Mouse (Mus musculus): ENCODE data around the gene Nudt3. TPM values are rescaled to one million over a fixed set of nuclear protein-coding genes. Genes with fewer than 3 reads are reported as not detected.
A peak's percentile ranks its signal among the peaks of the same experiment; 100 is the strongest.

The Nudt3 gene
- polyA plus RNA-seq, 1 experiment = 68.4 TPM

DNA sequence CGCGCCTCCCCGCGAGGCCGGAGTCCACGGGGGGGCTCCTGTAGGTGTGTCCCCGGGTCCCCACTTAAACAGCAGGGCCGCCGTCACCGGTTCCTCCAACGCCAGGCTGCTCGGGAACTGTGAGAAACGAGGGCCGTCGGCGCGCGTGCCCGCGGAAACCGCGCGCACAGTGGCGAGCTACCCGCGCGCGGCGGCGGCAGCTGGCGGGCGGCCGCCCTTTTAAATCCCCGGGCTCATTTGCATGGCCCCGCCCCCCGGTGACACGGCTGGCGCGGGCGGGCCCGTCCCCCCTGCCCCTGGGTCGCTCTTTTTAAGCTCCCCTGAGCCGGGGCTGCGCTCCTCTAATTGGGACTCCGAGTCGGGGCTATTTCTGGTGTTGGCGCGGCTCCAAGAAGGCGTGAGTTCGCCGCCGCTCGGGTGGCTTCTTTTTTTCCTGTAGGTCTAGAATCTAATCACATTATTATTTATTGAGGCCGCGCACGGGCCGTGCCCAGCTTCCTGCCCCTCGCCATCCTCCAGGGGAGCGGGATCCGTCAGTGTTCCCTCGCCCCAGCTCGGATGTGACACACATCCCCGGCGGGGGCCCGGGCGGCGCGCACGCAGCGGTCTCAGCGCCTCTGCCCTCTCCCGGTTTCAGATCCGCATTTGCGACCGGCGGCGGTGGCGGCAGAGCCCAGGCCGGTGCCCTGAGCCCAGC, 66.8 kb downstream of the Nudt3 start, which contains the start of gene Hmga1:
TSS of gene Hmga1 (plus strand) at position 183 of the 697 bp plus-strand sequence.
- H3K4me1 ChIP-seq (ENCODE audit: control insufficient read depth, insufficient read depth, insufficient read length, low read length) = peaks cover 2% of the 10 kb centered on the region; the same call in 1 of the 2 replicates
- H3K27ac ChIP-seq (replicated peaks; ENCODE audit: low read depth, low read length) = peak within 1 kb of the TSS; percentile 71
- H3K4me3 ChIP-seq (ENCODE audit: insufficient read depth, low read depth, low read length) = peak within 1 kb of the TSS; percentile 81

DNA sequence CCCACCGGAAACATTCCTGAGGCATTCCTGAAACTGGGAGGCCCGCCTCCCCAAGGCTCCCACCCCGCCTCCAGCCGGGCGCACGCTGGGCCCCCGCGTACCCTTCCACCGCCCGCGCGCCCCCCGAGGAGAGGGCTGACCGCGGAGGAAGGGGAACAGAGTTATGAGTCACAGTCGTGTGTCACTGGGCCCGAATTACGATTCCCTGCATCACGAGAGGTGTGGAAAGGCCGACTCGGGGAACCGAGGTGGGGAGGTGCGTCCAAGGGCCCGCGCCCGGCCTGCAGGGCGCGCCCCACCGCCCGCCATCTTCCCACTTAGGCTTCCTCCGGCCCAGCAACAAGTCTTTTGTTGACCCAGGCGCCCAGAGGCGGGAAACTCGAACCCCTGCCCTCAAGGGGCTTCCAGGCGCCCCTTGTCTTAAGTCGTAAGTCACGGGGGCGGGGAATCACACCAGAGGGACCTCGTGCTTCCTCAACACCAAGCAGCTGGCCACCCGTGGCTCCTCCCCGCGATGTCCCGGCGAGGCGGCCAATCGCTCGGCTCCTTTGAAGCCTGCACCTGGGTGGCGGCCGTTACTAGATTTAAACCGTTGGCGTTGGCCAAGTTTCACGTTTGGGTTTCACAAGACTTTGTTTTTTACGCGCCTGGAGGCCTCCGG, 67.7 kb downstream of the Nudt3 start:
- peaks cover 2% of the 10 kb centered on the region; the same call in 1 of the 2 replicates for H3K4me1 ChIP-seq (ENCODE audit: control insufficient read depth, insufficient read depth, insufficient read length, low read length)
- 0 out of 2 replicates have a peak overlapping the region, but pooled peaks have one; percentile 42 for H3K27ac ChIP-seq (replicated peaks; ENCODE audit: low read depth, low read length)
- peak overlapping the region; percentile 81 for H3K4me3 ChIP-seq (ENCODE audit: insufficient read depth, low read depth, low read length)

DNA sequence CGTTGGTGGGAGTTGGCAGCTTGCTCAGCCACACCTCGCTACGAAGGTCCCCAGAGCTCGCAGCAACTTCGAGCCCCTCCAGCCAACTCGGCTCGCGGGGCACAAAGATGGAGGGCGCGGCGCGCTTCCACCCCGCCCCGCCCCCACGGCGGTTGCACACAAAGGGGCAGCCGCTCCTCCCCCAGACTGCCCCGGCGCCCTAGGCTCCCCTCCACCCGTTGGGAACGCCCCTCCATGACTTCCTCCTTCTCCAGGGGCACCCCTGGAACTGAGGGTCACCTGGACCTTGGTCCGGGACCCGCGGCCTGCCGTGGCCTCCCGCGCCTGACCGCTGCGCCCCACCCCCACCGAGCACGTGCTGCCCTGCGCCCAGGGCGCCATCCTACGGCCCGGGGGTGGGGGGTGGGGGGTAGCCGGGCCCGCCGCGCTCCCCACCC, 68.2 kb downstream of the Nudt3 start:
- H3K27ac ChIP-seq (replicated peaks; ENCODE audit: low read depth, low read length) = no peak overlapping the region
- H3K4me1 ChIP-seq (ENCODE audit: control insufficient read depth, insufficient read depth, insufficient read length, low read length) = peaks cover 2% of the 10 kb centered on the region; the same call in 1 of the 2 replicates
- peak overlapping the region; percentile 81 for H3K4me3 ChIP-seq (ENCODE audit: insufficient read depth, low read depth, low read length)

DNA sequence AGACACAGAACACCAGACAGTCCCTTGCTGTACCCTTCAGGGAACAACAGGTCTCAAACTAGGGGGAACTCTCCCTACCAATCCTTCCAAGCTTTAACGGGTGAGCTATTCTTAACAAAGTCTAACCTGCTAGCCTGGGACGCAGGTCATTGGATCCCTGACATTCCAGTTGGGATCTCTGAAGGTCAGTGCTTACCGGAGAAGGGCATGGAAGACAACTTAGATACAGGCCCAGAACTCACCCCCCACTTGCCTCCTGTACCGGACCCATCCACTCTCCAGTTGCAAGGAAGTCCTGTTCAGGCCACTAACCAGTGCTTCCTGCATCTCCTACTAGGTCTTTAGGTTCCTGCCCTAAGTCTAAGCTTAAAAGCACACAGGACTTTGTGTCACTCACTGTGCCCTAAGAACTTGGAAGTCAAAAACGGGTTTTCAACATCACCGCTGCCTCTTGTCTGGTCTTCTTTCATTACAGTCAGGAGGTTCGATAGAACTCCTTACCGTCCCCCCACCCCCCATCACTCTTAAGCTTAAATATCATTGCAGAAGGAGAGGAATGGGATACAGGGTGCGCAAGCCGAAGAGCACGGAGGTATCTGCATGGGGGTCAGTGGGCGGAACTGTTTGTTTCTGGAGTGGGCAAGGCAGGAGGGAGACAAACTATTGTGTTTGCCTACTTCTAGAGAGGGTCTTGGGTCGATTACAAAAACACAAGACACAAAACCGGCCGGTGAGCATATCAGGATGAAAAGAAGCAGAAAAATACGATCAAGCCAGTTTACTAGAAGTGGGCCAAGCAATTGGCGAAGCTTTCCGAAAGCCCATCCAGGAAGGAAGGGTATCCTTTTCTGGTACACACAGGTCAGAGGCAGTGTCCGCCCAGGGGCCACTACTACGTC, 69.0 kb downstream of the Nudt3 start:
- H3K4me3 ChIP-seq (ENCODE audit: insufficient read depth, low read depth, low read length) = no peak overlapping the region
- no peak overlapping the region for H3K27ac ChIP-seq (replicated peaks; ENCODE audit: low read depth, low read length)
- H3K4me1 ChIP-seq (ENCODE audit: control insufficient read depth, insufficient read depth, insufficient read length, low read length) = peaks cover 2% of the 10 kb centered on the region; the same call in 1 of the 2 replicates

DNA sequence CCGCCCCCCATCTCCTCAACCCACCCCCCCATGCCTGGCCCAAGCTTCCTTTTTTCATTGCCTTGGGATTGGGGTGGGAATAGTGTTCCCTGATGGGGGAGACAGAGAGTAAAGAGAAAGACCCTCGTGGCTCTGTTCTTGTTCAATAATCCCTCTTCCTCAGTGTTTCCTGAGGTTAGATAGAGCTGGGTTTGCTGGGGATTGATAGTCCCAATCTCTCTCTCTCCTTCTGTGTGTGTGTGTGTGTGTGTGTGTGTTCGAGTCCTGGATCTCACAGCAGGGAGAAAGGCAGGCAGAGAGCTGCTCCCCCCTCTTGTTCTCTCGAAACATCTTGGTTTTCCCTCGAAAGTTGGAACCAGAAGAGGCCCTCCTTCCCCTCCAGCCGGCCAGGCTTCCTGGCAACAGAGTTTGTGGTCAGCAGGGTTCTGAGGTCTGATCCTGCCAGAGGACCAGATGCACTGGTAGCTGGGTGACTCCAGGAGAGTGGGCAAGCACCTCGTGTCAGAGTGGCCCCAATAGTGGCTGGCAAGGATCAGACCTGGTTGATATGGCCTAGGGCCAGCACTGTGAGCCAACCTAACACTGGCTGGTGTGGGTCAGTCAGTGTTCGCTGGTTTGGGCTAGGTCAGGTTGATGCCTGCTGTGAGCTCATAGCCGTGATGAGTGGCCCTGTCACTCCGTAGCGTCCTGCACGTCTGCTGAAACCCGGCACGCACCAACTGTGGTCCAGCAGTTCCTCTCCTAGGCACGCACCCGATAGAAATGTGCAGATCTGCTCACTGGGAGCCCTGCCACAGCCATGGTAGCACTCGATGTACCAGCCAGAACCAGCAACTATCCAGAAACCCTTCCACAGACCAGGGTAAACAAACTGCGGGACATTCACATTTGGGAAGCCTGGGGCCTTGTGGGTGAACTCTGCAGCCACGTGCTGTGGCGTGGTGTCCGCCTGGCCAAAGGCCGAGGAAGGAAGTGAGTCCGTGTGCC, 70.8 kb downstream of the Nudt3 start:
- Histone ChIP-seq H3K4me3 (ENCODE audit: insufficient read depth, low read depth, low read length) (no peak overlapping the region), H3K27ac (replicated peaks; ENCODE audit: low read depth, low read length) (no peak overlapping the region), H3K4me1 (ENCODE audit: control insufficient read depth, insufficient read depth, insufficient read length, low read length) (peaks cover 3% of the 10 kb centered on the region)

DNA sequence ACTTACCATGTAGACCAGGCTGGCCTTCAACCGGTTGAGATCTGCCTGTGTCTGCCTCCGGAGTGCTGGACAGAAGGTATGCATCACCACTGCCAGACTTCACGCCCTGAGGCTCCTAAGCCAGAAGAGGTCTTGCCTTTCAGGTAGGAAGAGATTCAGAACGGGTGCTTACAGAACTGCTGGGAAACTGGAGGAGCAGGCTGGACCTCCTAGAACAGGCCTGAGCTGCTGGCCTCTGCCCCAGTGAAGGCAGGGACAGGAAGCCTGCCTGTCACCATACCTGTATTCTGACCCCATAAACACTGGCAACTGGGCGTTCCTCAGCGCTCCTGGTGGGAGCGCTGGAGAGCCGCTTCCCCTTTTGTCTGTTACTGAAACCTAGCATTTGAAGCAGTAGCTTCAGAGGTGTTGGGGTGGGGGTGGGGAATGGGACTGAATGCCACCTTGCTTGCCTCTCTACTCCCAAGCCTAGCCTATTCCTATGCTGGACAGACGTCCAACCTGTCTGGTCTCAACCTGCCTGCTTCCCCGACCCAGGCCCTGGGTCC, 71.8 kb downstream of the Nudt3 start:
- H3K27ac ChIP-seq (replicated peaks; ENCODE audit: low read depth, low read length) = no peak overlapping the region
- peaks cover 9% of the 10 kb centered on the region for H3K4me1 ChIP-seq (ENCODE audit: control insufficient read depth, insufficient read depth, insufficient read length, low read length)
- no peak overlapping the region for H3K4me3 ChIP-seq (ENCODE audit: insufficient read depth, low read depth, low read length)

DNA sequence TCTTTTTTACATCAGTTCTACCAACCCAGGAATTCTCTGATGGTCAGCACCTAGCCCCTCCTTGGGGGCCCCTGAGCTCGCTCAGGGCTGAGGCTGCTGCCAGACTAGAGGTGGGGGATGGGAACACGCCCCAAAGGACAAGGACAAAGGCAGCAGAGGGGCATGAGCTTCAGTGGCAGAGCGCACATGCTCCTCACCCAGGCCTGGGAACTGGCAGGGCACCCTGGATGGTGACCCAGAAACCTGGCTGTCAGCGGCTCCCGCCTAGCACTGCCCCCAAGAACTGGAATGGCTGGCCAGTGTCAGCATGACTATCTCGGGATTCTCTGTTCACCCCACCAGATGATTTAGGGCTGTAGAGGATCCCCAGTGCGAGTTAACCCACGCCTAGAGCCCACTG, 74.1 kb downstream of the Nudt3 start:
- Histone ChIP-seq H3K4me3 (ENCODE audit: insufficient read depth, low read depth, low read length) (no peak overlapping the region), H3K27ac (replicated peaks; ENCODE audit: low read depth, low read length) (no peak overlapping the region), H3K4me1 (ENCODE audit: control insufficient read depth, insufficient read depth, insufficient read length, low read length) (peaks cover 11% of the 10 kb centered on the region)

DNA sequence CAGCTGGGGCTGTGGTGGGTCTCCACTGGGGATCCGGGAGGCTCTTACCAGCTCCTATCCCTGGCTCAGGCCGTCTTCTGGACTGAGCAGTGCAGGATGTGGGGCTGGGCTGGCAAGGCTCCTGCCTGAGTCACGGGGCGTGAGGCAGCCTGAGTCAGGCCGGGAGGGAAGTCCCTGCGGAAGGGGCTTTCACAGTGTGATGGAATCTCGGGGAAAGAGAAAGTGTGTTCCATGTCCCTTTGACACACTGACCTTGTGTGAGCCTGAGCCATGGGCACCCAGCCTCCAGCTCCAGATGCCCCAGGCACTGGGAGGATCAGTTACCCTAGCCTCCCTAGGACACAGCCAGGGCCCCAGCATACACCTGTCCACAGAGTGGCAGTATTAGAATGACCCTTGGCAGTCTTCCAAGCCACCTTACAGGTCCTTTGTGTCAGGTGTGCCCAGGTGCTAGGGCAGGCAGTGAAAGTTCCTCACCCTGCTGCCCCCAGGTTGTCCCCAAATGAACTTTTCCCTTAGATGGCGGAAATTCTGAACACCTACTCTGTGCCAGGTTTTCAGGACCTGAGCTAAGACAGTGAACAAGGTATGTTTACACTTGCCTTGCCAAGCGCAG, 75.9 kb downstream of the Nudt3 start:
- Histone ChIP-seq H3K4me1 (ENCODE audit: control insufficient read depth, insufficient read depth, insufficient read length, low read length) (peaks cover 11% of the 10 kb centered on the region; the same call in 1 of the 2 replicates), H3K27ac (replicated peaks; ENCODE audit: low read depth, low read length) (no peak overlapping the region), H3K4me3 (ENCODE audit: insufficient read depth, low read depth, low read length) (no peak overlapping the region)

DNA sequence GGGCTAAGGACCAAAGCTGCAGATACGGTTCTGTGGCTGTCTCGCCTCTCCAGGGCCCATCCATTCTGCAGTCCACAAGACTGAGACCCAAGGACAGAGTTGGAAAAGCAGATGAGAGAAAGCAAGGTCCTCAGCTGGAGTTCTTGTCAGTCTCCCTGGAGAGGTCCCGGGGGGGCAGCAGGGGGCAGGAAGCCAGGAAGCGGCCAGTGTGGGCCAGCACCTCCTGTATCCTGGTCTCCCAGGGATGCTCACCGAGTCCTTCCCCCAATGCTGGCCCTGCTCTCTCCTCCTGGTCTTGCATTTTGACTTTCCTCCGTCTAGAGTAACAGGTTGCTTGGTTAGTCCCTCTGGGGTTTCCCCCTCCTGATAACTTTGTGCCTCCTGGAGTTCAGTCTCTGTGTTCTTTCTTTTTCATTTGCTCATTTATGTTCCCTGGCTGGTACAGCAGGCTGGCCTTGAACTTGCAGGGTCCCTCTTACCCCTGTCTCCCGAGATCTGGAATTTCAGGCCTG, 76.7 kb downstream of the Nudt3 start:
- peaks cover 11% of the 10 kb centered on the region; the same call in 1 of the 2 replicates for H3K4me1 ChIP-seq (ENCODE audit: control insufficient read depth, insufficient read depth, insufficient read length, low read length)
- H3K27ac ChIP-seq (replicated peaks; ENCODE audit: low read depth, low read length) = no peak overlapping the region
- no peak overlapping the region for H3K4me3 ChIP-seq (ENCODE audit: insufficient read depth, low read depth, low read length)

DNA sequence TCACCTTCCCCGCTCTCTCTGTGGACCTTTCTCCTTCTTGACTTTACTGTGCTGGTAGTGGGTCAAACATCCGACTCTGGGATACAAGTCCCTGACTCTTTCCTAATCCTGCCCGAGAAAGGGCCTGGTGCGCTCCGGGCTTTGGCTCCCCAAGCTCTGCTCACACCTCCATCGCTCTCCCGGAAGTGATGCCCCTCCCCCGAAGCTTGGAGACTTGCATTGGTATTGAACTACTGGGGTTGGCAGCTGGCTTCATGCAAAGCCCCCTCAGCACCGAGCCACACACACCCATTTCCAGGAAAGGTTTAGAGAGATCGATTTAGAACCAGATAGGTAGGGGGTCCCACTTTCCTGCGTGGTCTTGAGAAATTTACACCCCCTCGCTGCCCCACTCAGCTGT, 77.3 kb downstream of the Nudt3 start:
- H3K27ac ChIP-seq (replicated peaks; ENCODE audit: low read depth, low read length) = no peak overlapping the region
- H3K4me1 ChIP-seq (ENCODE audit: control insufficient read depth, insufficient read depth, insufficient read length, low read length) = peaks cover 11% of the 10 kb centered on the region; the same call in 1 of the 2 replicates
- H3K4me3 ChIP-seq (ENCODE audit: insufficient read depth, low read depth, low read length) = no peak overlapping the region

DNA sequence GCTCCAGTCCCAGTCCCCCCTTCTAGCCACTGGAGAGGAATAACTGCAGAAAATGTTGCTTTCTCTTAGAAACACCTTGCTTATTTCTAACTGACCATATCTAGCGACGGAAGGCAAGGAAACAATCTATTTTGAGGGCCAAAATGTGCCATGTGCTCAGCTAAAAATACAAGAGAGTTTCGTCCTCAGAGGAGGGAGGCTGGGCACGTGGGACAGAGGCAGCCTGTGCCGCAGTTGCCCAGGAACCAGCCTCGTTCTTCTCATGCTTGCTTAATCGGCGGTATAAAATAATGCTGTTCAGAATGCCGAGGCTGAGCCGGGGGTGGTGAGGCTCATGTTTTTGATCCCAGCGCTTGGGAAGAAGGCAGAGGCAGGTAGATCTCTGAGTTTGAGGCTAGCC, 78.7 kb downstream of the Nudt3 start:
- Histone ChIP-seq H3K27ac (replicated peaks; ENCODE audit: low read depth, low read length) (no peak overlapping the region), H3K4me1 (ENCODE audit: control insufficient read depth, insufficient read depth, insufficient read length, low read length) (peaks cover 11% of the 10 kb centered on the region; the same call in 1 of the 2 replicates), H3K4me3 (ENCODE audit: insufficient read depth, low read depth, low read length) (no peak overlapping the region)

DNA sequence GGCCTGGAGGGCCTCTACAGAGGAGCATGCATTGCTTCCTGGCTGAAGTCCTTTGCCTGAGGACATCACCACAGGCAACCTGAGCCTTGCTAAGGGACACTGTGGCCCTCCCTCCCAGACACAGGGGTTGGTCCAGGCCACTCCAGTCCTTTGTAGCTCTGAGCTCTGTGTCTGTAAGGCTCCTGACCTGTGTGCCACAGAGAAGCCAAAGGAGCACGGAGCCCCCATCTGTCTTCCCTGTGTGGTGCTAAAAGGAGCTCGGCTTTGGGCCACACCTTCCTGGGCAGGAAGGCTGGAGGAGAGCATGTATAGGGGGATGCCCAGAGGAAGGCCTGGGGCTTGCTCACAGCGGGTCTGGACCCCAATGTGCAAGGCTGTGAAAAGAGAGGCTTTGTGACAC, 81.3 kb downstream of the Nudt3 start:
- no peak overlapping the region for H3K27ac ChIP-seq (replicated peaks; ENCODE audit: low read depth, low read length)
- H3K4me1 ChIP-seq (ENCODE audit: control insufficient read depth, insufficient read depth, insufficient read length, low read length) = peaks cover 5% of the 10 kb centered on the region; the same call in 1 of the 2 replicates
- no peak overlapping the region for H3K4me3 ChIP-seq (ENCODE audit: insufficient read depth, low read depth, low read length)

DNA sequence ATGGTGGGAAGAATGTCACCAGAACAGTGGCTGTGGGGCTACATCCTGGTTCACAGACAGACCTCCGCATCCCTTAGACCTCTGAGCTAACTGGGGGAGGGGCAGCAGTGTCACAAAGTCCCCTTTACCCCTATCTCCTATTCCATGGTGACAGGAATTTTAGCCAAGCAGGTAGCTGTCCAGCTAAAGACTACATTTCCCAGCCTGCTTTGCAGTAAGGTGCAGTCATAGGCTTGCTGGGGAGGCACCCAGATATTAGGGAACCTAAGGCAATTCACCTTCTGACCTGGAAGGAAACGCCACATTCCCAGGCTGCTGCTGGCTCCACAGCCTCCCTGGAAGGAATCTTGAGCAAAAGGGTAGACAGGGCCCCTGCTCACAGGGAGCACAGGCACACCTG, 82.0 kb downstream of the Nudt3 start:
- Histone ChIP-seq H3K4me3 (ENCODE audit: insufficient read depth, low read depth, low read length) (no peak overlapping the region), H3K27ac (replicated peaks; ENCODE audit: low read depth, low read length) (no peak overlapping the region), H3K4me1 (ENCODE audit: control insufficient read depth, insufficient read depth, insufficient read length, low read length) (0 out of 2 replicates have a peak, but pooled peaks cover 1% of the 10 kb centered on the region)

All from brown adipose tissue, adult 24 weeks (tissue).